Mouse (Mus musculus) T-helper 1 cell (primary cell): Measurements from ENCODE around the gene Ggact.

Source experiments
- in situ Hi-C: fragments of 300-600 bp; cut with MboI, MseI; formaldehyde crosslinking; loops from one replicate; pipeline ENCODE4 v1.15.1; 2025; ENCODE audit warnings: high pct_unique_total_duplicates

Gene Ggact

GRCm38 (mm10) chr14:122871841-122872580, 41.5 kb downstream of the Ggact start:
- in situ Hi-C loops, result loop anchor here (10.0 kb wide), 1 partner anchor 357 kb away; no protein-coding TSS in a partner anchor

- in situ Hi-C loops, result loop anchor here (10.0 kb wide), 1 partner anchor 355 kb away; no protein-coding TSS in a partner anchor
These were observed 43.7 kb downstream of the Ggact start for GRCm38 (mm10) chr14:122869831-122870230.

- in situ Hi-C loops, result no loop called here
These were observed 45.8 kb downstream of the Ggact start for GRCm38 (mm10) chr14:122867531-122868285.

- in situ Hi-C loops, result no loop called here
These were observed 48.0 kb downstream of the Ggact start for GRCm38 (mm10) chr14:122865462-122866129.

GRCm38 (mm10) chr14:122862623-122863022, 50.9 kb downstream of the Ggact start:
- in situ Hi-C loops, result no loop called here

GRCm38 (mm10) chr14:122859792-122860191, 53.8 kb downstream of the Ggact start:
- in situ Hi-C loops, result no loop called here

GRCm38 (mm10) chr14:122852506-122853057, 61.0 kb downstream of the Ggact start:
- in situ Hi-C loops, result no loop called here

GRCm38 (mm10) chr14:122837018-122837417, 76.5 kb downstream of the Ggact start:
- in situ Hi-C loops, result no loop called here

GRCm38 (mm10) chr14:122836221-122836620, 77.3 kb downstream of the Ggact start:
- in situ Hi-C loops, result no loop called here

- in situ Hi-C loops, result no loop called here
These were observed 77.9 kb downstream of the Ggact start for GRCm38 (mm10) chr14:122835487-122836190.

- in situ Hi-C loops, result no loop called here
These were observed 78.8 kb downstream of the Ggact start for GRCm38 (mm10) chr14:122834753-122835152.

GRCm38 (mm10) chr14:122833666-122834065, 79.9 kb downstream of the Ggact start:
- in situ Hi-C loops, result no loop called here

GRCm38 (mm10) chr14:122830433-122830832, 83.1 kb downstream of the Ggact start:
- in situ Hi-C loops, result no loop called here

- in situ Hi-C loops, result no loop called here
These were observed 88.1 kb downstream of the Ggact start for GRCm38 (mm10) chr14:122825464-122825863.

- in situ Hi-C loops, result no loop called here
These were observed 89.8 kb downstream of the Ggact start for GRCm38 (mm10) chr14:122823791-122824190.

- in situ Hi-C loops, result no loop called here
These were observed 92.6 kb downstream of the Ggact start for GRCm38 (mm10) chr14:122821002-122821401.

GRCm38 (mm10) chr14:122800296-122800695, 113.3 kb downstream of the Ggact start:
- in situ Hi-C loops, result no loop called here

GRCm38 (mm10) chr14:122793368-122793767, 120.2 kb downstream of the Ggact start:
- in situ Hi-C loops, result no loop called here

- in situ Hi-C loops, result no loop called here
These were observed 123.4 kb downstream of the Ggact start for GRCm38 (mm10) chr14:122790111-122790510.

- in situ Hi-C loops, result no loop called here
These were observed 125.4 kb downstream of the Ggact start for GRCm38 (mm10) chr14:122788199-122788598.

- in situ Hi-C loops, result no loop called here
These were observed 128.9 kb downstream of the Ggact start for GRCm38 (mm10) chr14:122784701-122785100.
